Mouse (Mus musculus): ENCODE data around the gene Mboat2. TPM values are rescaled to one million over a fixed set of nuclear protein-coding genes. Genes with fewer than 3 reads are reported as not detected.

The Mboat2 gene
- polyA plus RNA-seq, 1 experiment from 2014 or later, result 42.1 TPM

GRCm38 (mm10) chr12:24902736-24903135 lies 72.1 kb downstream of the Mboat2 start:
- Histone ChIP-seq H3K9me3 (ENCODE audit: control insufficient read depth, low read length) (no peaks in the 10 kb centered on the region), H3K27me3 (ENCODE audit: control insufficient read depth, insufficient read depth, low read depth, low read length) (no peaks in the 10 kb centered on the region), H3K27ac (ENCODE audit: low read length) (no peak overlapping the region), H3K4me2 (ENCODE audit: low read depth, low read length) (no peak overlapping the region), H3K36me3 (ENCODE audit: control insufficient read depth, insufficient read depth, low read length) (peaks cover 2% of the 10 kb centered on the region; the same call in 1 of the 2 replicates), H3K4me1 (replicated peaks; ENCODE audit: control insufficient read depth, insufficient read depth, low read length) (no peaks in the 10 kb centered on the region), H3K9ac (ENCODE audit: low read length) (no peak overlapping the region), H3K4me3 (ENCODE audit: low read length) (no peak overlapping the region)
- WGBS, result 97% methylated on average over 5 of the region's 5 CpGs
- no peak for ATAC-seq (ENCODE audit: low read depth)

DNA sequence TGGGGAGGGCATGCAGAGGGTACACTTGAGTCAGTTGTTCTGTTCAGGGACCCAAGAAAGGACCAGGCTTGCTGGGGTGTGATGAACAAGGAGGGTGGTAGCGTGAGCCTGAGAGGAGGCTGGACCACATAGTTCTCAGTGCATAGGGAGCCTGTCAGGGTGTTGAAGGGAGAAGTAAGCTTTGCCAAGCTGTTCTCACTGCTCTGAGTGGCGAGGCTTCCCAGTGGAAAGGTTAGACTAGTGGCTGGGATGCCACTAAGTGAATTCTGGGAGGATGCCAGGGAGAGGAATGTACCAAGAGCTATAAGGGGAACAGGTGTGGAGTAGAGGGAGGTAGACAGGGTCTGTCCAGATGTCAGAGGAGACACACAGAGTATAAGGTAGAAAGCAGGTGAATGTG lies 77.2 kb downstream of the Mboat2 start:
- H3K4me3 ChIP-seq (ENCODE audit: low read length), result no peak overlapping the region
- no peak overlapping the region for H3K4me2 ChIP-seq (ENCODE audit: low read depth, low read length)
- ATAC-seq (ENCODE audit: low read depth), result peak; percentile 12; the same call in 1 of the 2 replicates
- no peaks in the 10 kb centered on the region for H3K27me3 ChIP-seq (ENCODE audit: control insufficient read depth, insufficient read depth, low read depth, low read length)
- H3K27ac ChIP-seq (ENCODE audit: low read length), result no peak overlapping the region
- 81% methylated on average over 2 of the region's 2 CpGs for WGBS
- H3K9me3 ChIP-seq (ENCODE audit: control insufficient read depth, low read length), result no peaks in the 10 kb centered on the region
- peaks cover 15% of the 10 kb centered on the region for H3K4me1 ChIP-seq (replicated peaks; ENCODE audit: control insufficient read depth, insufficient read depth, low read length)
- peaks cover 2% of the 10 kb centered on the region; the same call in 1 of the 2 replicates for H3K36me3 ChIP-seq (ENCODE audit: control insufficient read depth, insufficient read depth, low read length)
- H3K9ac ChIP-seq (ENCODE audit: low read length), result no peak overlapping the region

DNA sequence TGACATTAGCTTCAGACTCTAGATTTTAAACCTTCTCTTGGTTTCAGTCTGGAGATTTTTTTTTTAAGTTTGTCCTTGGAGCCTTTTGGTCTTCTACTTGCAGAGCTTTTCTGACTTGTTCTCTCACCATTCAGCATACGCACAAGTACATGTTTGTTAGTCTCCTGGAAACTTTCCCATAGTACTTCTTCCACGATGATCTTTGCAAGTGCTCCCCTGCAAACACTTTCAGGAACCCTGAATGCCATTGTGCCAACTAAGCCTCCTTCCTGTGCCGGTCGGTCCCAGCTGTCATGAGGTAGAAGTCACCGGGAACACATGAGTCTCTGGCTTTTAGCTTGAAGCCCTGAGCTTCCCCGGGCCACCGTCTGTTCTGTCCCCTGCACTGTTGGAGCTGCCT lies 79.0 kb downstream of the Mboat2 start:
- peaks cover 15% of the 10 kb centered on the region for H3K4me1 ChIP-seq (replicated peaks; ENCODE audit: control insufficient read depth, insufficient read depth, low read length)
- H3K36me3 ChIP-seq (ENCODE audit: control insufficient read depth, insufficient read depth, low read length), result no peaks in the 10 kb centered on the region
- no peak overlapping the region for H3K4me3 ChIP-seq (ENCODE audit: low read length)
- no peak overlapping the region for H3K9ac ChIP-seq (ENCODE audit: low read length)
- H3K4me2 ChIP-seq (ENCODE audit: low read depth, low read length), result no peak overlapping the region
- H3K27me3 ChIP-seq (ENCODE audit: control insufficient read depth, insufficient read depth, low read depth, low read length), result no peaks in the 10 kb centered on the region
- H3K9me3 ChIP-seq (ENCODE audit: control insufficient read depth, low read length), result no peaks in the 10 kb centered on the region
- WGBS, result 64% methylated on average over 7 of the region's 7 CpGs
- peak; percentile 36; the same call in 1 of the 2 replicates for ATAC-seq (ENCODE audit: low read depth)
- peak overlapping the region; percentile 28; the same call in 1 of the 2 replicates for H3K27ac ChIP-seq (ENCODE audit: low read length)

DNA sequence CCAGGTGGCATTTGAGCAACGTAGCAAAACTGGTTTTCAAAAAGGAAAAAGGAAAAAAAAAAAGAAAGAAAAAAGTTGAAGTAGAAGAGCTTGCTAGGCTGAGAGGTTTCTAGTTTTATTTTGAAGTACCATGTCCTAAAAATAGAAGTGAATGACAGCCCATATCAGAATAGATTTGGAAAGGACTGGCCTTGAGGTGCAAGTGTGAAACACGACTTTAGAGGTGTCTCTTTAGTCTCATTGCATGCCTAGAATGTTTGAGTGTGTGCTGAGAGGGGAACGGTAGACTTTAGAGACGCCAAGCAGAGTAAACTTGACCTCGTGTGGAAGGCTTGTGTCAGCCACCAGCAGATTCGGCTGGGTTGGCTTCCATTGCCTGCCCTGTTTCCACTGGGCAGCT lies 81.5 kb downstream of the Mboat2 start:
- Histone ChIP-seq H3K27me3 (ENCODE audit: control insufficient read depth, insufficient read depth, low read depth, low read length) (no peaks in the 10 kb centered on the region), H3K36me3 (ENCODE audit: control insufficient read depth, insufficient read depth, low read length) (no peaks in the 10 kb centered on the region), H3K9ac (ENCODE audit: low read length) (no peak overlapping the region), H3K27ac (ENCODE audit: low read length) (peak overlapping the region; percentile 83), H3K4me2 (ENCODE audit: low read depth, low read length) (no peak overlapping the region), H3K9me3 (ENCODE audit: control insufficient read depth, low read length) (no peaks in the 10 kb centered on the region), H3K4me1 (replicated peaks; ENCODE audit: control insufficient read depth, insufficient read depth, low read length) (peaks cover 15% of the 10 kb centered on the region), H3K4me3 (ENCODE audit: low read length) (no peak overlapping the region)
- peak; percentile 75 for ATAC-seq (ENCODE audit: low read depth)
- WGBS, result 44% methylated on average over 6 of the region's 6 CpGs

GRCm38 (mm10) chr12:24912876-24913275 lies 82.2 kb downstream of the Mboat2 start:
- ATAC-seq (ENCODE audit: low read depth), result no peak
- Histone ChIP-seq H3K36me3 (ENCODE audit: control insufficient read depth, insufficient read depth, low read length) (no peaks in the 10 kb centered on the region), H3K9ac (ENCODE audit: low read length) (no peak overlapping the region), H3K4me3 (ENCODE audit: low read length) (no peak overlapping the region), H3K4me1 (replicated peaks; ENCODE audit: control insufficient read depth, insufficient read depth, low read length) (peaks cover 15% of the 10 kb centered on the region), H3K9me3 (ENCODE audit: control insufficient read depth, low read length) (no peaks in the 10 kb centered on the region), H3K27ac (ENCODE audit: low read length) (peak overlapping the region; percentile 83), H3K27me3 (ENCODE audit: control insufficient read depth, insufficient read depth, low read depth, low read length) (no peaks in the 10 kb centered on the region), H3K4me2 (ENCODE audit: low read depth, low read length) (no peak overlapping the region)
- 78% methylated on average over 1 of the region's 1 CpGs for WGBS

DNA sequence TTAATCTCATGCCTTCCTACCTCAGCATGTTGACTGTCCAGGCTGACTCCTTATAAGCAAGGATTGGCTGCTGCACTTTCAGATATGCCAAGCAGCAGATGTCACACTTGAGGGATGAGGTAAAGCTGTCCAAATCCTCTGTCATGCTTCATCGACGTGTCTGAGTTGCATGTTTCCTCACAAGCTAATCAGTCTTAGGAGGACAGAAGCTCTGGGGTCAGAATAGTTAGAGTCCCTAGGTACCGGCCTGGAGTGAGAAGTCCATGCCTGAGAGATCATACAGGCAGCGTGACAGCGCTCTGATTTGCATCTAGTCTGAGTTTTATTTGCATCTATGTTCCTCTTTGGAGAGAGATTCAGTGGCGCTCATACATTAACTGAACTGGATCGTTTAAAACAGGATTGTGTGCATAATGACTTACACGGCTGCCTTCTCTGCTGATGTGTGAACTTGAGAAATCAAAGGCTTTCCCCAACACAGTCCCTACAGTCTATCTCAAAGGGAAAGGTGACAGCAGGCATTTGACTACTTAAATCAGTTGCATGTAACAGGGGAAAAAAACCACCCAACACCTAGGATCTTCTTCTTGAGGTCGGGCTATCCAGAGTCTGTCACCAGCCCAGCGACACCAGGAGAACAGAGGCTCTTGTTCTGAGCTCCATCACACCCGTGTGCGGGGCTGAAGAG lies 88.0 kb downstream of the Mboat2 start:
- no peaks in the 10 kb centered on the region for H3K36me3 ChIP-seq (ENCODE audit: control insufficient read depth, insufficient read depth, low read length)
- H3K27me3 ChIP-seq (ENCODE audit: control insufficient read depth, insufficient read depth, low read depth, low read length), result no peaks in the 10 kb centered on the region
- H3K4me3 ChIP-seq (ENCODE audit: low read length), result no peak overlapping the region
- ATAC-seq (ENCODE audit: low read depth), result no peak
- H3K9ac ChIP-seq (ENCODE audit: low read length), result no peak overlapping the region
- 78% methylated on average over 12 of the region's 12 CpGs for WGBS
- no peak overlapping the region for H3K27ac ChIP-seq (ENCODE audit: low read length)
- no peak overlapping the region for H3K4me2 ChIP-seq (ENCODE audit: low read depth, low read length)
- no peaks in the 10 kb centered on the region for H3K9me3 ChIP-seq (ENCODE audit: control insufficient read depth, low read length)
- H3K4me1 ChIP-seq (replicated peaks; ENCODE audit: control insufficient read depth, insufficient read depth, low read length), result no peaks in the 10 kb centered on the region

- ATAC-seq (ENCODE audit: low read depth), result no peak
- H3K27me3 ChIP-seq (ENCODE audit: control insufficient read depth, insufficient read depth, low read depth, low read length), result no peaks in the 10 kb centered on the region
- H3K27ac ChIP-seq (ENCODE audit: low read length), result no peak overlapping the region
- H3K9ac ChIP-seq (ENCODE audit: low read length), result no peak overlapping the region
- no peaks in the 10 kb centered on the region for H3K9me3 ChIP-seq (ENCODE audit: control insufficient read depth, low read length)
- no peak overlapping the region for H3K4me3 ChIP-seq (ENCODE audit: low read length)
- WGBS, result 67% methylated on average over 1 of the region's 1 CpGs
- no peaks in the 10 kb centered on the region; the same call in 1 of the 2 replicates for H3K4me1 ChIP-seq (replicated peaks; ENCODE audit: control insufficient read depth, insufficient read depth, low read length)
- no peaks in the 10 kb centered on the region for H3K36me3 ChIP-seq (ENCODE audit: control insufficient read depth, insufficient read depth, low read length)
- no peak overlapping the region for H3K4me2 ChIP-seq (ENCODE audit: low read depth, low read length)
Measured at GRCm38 (mm10) chr12:24920861-24921260, 90.2 kb downstream of the Mboat2 start.

GRCm38 (mm10) chr12:24924003-24924402 lies 93.3 kb downstream of the Mboat2 start:
- Histone ChIP-seq H3K36me3 (ENCODE audit: control insufficient read depth, insufficient read depth, low read length) (no peaks in the 10 kb centered on the region), H3K9me3 (ENCODE audit: control insufficient read depth, low read length) (no peaks in the 10 kb centered on the region), H3K4me1 (replicated peaks; ENCODE audit: control insufficient read depth, insufficient read depth, low read length) (peaks cover 10% of the 10 kb centered on the region), H3K4me2 (ENCODE audit: low read depth, low read length) (no peak overlapping the region), H3K4me3 (ENCODE audit: low read length) (no peak overlapping the region), H3K27ac (ENCODE audit: low read length) (no peak overlapping the region), H3K9ac (ENCODE audit: low read length) (no peak overlapping the region), H3K27me3 (ENCODE audit: control insufficient read depth, insufficient read depth, low read depth, low read length) (no peaks in the 10 kb centered on the region)
- no peak for ATAC-seq (ENCODE audit: low read depth)
- 71% methylated on average over 4 of the region's 4 CpGs for WGBS

DNA sequence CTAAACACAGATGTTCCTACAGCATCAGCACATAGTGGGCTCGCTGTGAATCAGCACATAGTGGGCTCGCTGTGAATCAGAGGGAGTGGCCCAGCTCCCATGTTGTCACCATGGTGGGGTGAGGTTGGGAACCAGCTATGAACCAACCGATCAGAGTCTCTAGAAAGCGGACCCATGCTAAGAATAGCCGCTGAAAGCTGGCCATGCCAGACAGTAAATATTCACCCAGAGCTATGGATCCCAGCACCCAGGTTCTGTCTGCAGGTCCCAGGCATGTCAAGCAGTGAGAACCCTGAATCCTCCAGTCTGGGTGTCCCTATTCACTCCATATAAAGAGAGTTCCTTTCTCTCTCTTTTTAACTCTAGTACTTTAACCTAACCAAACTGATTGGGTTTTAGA lies 94.6 kb downstream of the Mboat2 start:
- Histone ChIP-seq H3K9me3 (ENCODE audit: control insufficient read depth, low read length) (no peaks in the 10 kb centered on the region), H3K27ac (ENCODE audit: low read length) (no peak overlapping the region), H3K4me3 (ENCODE audit: low read length) (no peak overlapping the region), H3K9ac (ENCODE audit: low read length) (no peak overlapping the region), H3K4me2 (ENCODE audit: low read depth, low read length) (no peak overlapping the region), H3K36me3 (ENCODE audit: control insufficient read depth, insufficient read depth, low read length) (no peaks in the 10 kb centered on the region), H3K4me1 (replicated peaks; ENCODE audit: control insufficient read depth, insufficient read depth, low read length) (peaks cover 10% of the 10 kb centered on the region), H3K27me3 (ENCODE audit: control insufficient read depth, insufficient read depth, low read depth, low read length) (no peaks in the 10 kb centered on the region)
- WGBS, result 86% methylated on average over 5 of the region's 5 CpGs
- no peak for ATAC-seq (ENCODE audit: low read depth)

All from lung, embryonic 16.5 days (tissue).